Mouse (Mus musculus) urinary bladder, postnatal 36 days (tissue): ENCODE data around the gene Arhgdib.

Source experiments
- DNase-seq, 2 experiments: peaks; one replicate each; pipeline ENCODE4 v3.0.0; 2022; ENCODE audit warnings: low spot score in 2 of 2, mixed read lengths in 1 of 2

The Arhgdib gene

GRCm38 (mm10) chr6:136950171-136950570 is 8.5 kb upstream of the Arhgdib start:
- DNase-seq, result no peak

DNA sequence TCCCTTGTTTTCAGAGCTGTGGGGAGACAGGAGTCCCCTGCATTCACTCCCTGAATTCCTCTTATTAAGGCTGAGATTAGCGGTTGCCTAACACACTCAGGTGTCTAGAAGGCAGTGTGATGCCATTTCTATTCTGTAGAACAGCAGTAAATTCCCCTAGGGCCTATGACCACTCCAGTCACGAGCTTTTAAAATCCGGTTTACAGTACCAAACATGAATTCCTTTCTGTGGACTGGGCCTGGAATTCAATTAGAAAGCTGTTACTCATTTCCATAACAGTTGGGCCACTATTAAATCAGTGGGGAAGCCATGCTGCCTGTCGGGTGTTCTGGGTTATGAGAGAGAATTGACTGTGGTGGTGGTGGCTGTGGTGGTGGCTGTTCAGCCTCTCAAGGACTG is 6.0 kb upstream of the Arhgdib start:
- DNase-seq, result no peak

- DNase-seq, result no peak
These were observed 5.2 kb upstream of the Arhgdib start for GRCm38 (mm10) chr6:136946943-136947342.

DNA sequence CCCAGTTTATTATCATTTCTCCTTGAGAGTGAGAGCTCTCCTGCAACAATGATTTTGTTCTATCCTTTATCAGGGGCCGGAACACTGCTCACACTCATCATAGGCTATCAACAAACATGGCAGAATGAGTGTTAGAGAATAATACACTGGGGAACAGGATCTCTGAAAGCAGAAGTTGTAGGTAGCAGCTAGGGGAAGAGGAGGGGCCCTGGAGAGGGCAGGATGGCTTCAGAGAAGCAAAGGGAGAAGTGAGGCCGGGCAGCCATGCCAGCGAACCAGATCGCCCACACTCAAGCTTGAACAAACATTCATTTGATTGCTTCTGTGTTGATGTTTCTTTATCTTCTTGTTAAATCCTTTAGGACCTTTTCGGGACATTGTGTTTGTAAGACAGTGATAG is 4.5 kb upstream of the Arhgdib start:
- no peak for DNase-seq

DNA sequence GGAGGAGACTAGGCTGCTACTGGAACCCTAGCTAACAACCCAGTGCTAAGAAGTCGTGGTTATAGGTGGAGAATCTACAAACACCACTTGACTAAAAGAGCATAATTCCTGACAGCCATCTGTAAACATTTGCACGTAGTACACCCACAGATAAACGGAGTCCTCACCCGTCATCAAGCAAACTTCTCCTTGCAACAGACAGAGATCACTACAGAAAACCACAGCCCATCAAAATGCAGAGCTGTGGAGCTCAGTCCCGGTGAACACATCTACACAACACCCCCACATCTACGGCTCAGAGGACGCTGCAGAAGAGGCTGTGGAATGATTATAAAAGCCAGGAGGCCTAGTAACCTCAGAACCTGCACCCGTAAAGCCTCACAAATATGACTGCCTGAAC is 2.8 kb upstream of the Arhgdib start:
- DNase-seq, result no peak

GRCm38 (mm10) chr6:136943392-136943791 is 1.7 kb upstream of the Arhgdib start:
- no peak for DNase-seq

- no peak for DNase-seq
These were observed 581 bp upstream of the Arhgdib start for GRCm38 (mm10) chr6:136942280-136942679.

GRCm38 (mm10) chr6:136940188-136940960 is 1.3 kb downstream of the Arhgdib start:
- peak in 1 of 2 experiments; percentile 31 for DNase-seq

- DNase-seq, result no peak
These were observed 2.1 kb downstream of the Arhgdib start for GRCm38 (mm10) chr6:136939326-136940187.

DNA sequence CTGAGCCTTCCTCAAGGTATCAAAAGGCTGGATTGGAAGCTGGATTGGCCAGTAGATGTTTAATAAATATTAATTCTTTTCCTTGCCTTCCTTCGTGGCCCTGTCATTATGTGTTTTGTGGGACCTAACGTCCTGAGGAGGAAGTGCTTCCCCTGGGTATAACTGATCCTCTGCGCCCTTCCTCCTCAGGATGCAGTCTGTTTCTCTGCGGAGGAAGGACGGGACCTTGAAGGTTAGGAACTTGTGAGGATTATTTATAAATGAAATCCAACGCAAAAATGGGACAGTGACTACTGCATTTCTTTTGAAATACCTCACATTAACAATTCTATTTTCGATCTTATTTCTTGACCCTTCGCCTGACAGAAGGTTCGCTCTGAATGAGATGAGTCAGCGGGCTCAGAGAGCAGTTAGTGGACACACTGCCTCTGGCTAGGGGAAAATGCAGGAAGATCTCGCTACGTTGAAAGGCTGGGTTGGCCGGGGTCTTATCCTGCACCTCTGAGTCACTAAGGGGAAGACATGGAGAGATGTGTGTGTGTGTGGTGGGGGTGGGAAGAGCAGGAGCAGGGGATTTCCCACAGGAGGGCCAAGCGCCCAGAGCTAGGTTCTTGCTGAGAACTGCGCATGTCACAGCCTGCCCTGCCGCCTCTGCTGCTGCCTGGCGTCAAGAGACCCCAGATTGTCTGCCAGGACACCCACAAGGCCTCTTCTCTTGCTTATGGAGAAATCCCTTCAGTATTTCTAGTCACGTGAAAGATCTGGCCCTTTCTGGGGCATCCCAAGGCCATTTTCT is 3.2 kb downstream of the Arhgdib start:
- DNase-seq, result no peak

DNA sequence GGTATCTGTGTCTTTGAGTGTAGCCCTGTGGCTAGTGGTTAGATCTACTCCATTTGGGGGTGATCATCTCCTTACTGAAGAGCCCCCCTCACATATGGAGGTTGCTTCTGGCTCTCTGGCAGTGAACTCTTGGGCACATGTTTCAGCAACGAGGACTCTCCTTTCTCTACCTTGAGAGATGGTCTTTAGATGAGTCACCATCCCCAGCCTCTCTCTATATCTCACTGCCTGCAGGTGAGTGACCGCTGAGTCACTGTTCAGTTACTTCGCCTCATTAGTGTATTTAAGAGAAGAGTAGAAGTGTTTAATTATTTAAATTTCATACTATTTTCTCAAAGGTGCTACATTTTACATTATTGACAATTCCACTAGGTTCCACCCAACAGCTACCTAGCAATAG is 4.6 kb downstream of the Arhgdib start:
- no peak for DNase-seq

GRCm38 (mm10) chr6:136936361-136936760 is 5.3 kb downstream of the Arhgdib start:
- DNase-seq, result no peak

GRCm38 (mm10) chr6:136935233-136935632 is 6.5 kb downstream of the Arhgdib start:
- DNase-seq, result no peak

GRCm38 (mm10) chr6:136934068-136934467 is 7.6 kb downstream of the Arhgdib start:
- no peak for DNase-seq

GRCm38 (mm10) chr6:136931246-136931645 is 10.5 kb downstream of the Arhgdib start:
- no peak for DNase-seq

GRCm38 (mm10) chr6:136930677-136931076 is 11.0 kb downstream of the Arhgdib start:
- peak in 1 of 2 experiments; percentile 32 for DNase-seq

- DNase-seq, result no peak
These were observed 14.1 kb downstream of the Arhgdib start for GRCm38 (mm10) chr6:136927626-136928025.

DNA sequence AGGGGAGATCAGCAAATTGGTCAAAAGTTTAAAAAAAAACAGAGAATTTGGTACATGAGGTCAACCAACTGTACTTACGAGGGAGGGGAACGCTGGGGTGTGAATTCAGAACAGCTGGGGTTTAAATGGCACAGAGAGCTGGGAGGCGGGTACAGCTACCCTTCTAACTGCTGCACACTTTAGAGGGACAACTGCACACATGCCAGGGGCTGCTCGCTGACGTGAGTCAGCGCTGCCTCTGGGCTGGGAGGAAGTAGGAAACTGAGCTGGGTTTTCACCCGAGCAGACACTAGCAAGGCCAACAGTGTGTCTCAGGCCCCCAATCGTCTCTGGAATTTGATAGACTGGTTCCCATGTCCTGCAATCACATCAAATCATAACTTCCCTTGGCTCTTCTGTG is 16.6 kb downstream of the Arhgdib start:
- DNase-seq, result no peak

DNA sequence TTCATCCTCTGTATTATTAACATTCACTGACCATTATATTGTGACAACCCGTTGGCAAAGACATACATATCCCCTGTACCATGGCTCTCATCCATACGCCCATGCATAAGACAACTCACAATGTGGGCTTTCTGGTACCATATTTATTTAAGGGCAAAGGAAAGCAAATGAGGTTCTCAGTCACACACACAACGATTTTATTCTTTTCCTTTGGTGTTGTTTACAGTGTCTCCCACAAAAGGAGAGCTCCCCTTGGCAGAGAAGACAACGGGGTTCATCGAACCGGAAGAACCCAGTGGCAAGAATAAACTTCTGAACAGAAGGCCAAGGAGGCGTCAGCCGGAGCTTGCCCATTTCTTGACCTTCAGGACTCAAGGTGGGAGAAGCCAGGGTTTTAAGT is 18.2 kb downstream of the Arhgdib start, which contains the start of gene Pde6h:
Pde6h (plus strand) TSS at position 301 of the 400 bp plus-strand sequence.
- no peak for DNase-seq

DNA sequence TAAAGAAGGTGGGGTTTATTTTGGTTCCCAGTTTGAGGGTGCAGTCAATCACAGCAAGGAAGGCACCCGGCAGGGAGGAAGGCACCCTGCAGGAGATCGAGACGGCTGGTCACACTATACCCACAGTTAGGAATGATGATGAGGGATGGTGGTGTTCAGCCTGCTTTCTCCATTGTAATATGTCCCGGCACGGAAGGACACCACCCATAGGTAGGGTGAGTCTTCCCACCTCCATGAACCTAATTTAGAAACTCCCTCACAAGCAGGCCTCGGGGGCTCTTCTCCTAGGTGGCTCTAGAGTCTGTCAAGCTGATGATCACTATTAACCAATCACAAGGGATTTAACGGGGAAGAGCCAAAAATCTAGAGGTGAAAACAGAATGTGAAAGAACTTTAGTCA is 18.8 kb downstream of the Arhgdib start:
- DNase-seq, result no peak

GRCm38 (mm10) chr6:136922080-136922479 is 19.6 kb downstream of the Arhgdib start, which contains the start of gene Erp27:
Erp27 (minus strand) TSS chr6:136922180.
- DNase-seq, result no peak

GRCm38 (mm10) chr6:136921601-136922000 is 20.1 kb downstream of the Arhgdib start:
- DNase-seq, result no peak
